Mouse (Mus musculus): ENCODE results near the gene Spata5.

DNA sequence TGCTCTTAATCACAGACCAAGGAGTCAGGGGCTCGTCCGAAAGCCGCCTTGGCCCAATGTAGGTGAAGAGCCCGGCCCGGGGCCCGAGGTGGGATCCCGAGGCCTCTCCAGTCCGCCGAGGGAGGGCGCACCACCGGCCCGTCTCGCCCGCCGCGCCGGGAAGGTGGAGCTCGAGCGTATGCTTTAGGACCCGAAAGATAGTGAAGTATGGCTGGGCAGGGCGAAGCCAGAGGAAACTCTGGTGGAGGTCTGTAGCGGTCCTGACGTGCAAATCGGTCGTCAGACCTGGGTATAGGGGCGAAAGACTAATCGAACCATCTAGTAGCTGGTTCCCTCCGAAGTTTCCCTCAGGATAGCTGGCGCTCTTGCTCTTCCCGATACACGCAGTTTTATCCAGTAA, 61.6 kb downstream of the Spata5 start:
- TF ChIP-seq CHD2 (IDR thresholded peaks at IDR 0.05; ENCODE audit: low read length): no peak
- TF ChIP-seq CTCF (conservative IDR thresholded peaks at IDR 0.05 in 1 of 2, IDR thresholded peaks at IDR 0.05 in 1 of 2; ENCODE audit: low read depth in 2 of 2, low read length in 2 of 2): no peak
- TF ChIP-seq POLR2A (IDR thresholded peaks at IDR 0.05; ENCODE audit: low read depth, low read length): no peak
- TF ChIP-seq ZKSCAN1 (IDR thresholded peaks at IDR 0.05; ENCODE audit: borderline replicate concordance, low read depth, low read length): no peak
- no peak for TF ChIP-seq E2F4 (IDR thresholded peaks at IDR 0.05; ENCODE audit: insufficient replicate concordance, low read depth, low read length)
- no peak for TF ChIP-seq UBTF (IDR thresholded peaks at IDR 0.05; ENCODE audit: low read depth, low read length)
- no peak for TF ChIP-seq EP300 (IDR thresholded peaks at IDR 0.05; ENCODE audit: low read length)
